Mouse (Mus musculus): ENCODE measurements around the gene Gm10031.
A peak's percentile ranks its signal among the peaks of the same experiment; 100 is the strongest.

Gene Gm10031

GRCm38 (mm10) chr1:156558024-156558930 is 34.5 kb downstream of the Gm10031 start, which contains the start of gene Abl2:
TSS of gene Abl2 (plus strand) at chr1:156558786.
- peak; percentile 93 for DNase-seq

- DNase-seq = peak; percentile 81
Measured at GRCm38 (mm10) chr1:156558950-156559640, 35.3 kb downstream of the Gm10031 start.

DNA sequence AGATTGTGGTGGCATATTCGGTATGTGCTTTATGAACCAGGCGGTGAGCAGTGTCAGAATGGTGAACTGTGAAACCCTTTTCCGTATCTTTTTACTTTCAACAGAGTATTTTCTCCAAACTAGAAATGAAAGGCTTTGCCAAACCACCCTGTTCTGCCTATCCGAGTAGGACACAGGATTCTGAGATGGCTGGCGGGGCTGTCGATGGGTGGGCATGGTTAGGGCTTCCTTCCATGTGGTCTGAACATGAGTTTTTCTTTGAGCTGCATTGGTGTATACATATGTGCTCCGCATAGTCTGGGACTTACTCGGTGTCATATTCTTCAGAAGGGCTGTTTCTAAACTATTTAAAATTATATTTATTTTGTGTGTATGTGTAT is 35.8 kb downstream of the Gm10031 start:
- DNase-seq = peak; percentile 36

DNA sequence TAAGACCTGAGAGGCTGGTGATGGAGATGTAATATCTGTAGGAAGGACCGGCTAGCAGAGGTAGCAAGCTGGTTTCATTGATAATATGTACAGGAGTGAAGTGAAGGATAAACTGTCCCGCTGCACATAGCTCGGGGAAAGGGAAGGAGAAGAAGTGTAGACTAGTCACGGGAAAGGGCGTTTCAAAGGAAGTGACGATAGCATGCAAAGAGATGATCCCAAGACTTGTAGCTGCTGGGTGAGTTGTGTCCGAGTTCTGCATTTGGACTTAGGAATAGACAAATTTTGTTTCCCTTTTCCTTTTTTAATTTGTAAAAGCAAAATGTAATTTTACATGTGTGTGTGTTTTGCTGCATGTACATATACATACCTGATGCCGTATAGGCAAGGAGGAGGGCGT is 36.7 kb downstream of the Gm10031 start:
- DNase-seq = no peak

- DNase-seq = no peak
Measured at GRCm38 (mm10) chr1:156565328-156565727, 41.5 kb downstream of the Gm10031 start.

DNA sequence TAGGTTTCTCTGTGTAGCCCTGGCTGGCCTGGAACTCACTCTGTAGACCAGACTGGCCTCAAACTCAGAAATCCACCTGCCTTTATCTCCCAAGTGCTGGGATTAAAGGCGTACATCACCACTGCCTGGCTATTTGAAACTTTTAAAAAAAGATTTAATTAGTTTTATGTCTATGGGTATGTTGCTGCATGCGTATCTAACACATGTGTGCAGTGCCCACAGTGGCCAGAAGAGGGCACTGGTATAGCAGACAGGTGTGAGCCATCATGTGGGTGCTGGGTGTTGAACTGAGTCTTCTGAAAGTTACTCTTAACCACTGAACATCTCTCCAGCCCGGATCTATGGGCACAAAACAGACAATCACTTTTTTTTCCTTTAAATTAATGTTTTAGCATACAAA is 42.3 kb downstream of the Gm10031 start:
- DNase-seq = peak; percentile 76

- DNase-seq = peak; percentile 31
Measured at GRCm38 (mm10) chr1:156569615-156570014, 45.8 kb downstream of the Gm10031 start.

- no peak for DNase-seq
Measured at GRCm38 (mm10) chr1:156572952-156573351, 49.1 kb downstream of the Gm10031 start.
